Mouse (Mus musculus): ENCODE data around the gene Hoxb2. TPM values are rescaled to one million over a fixed set of nuclear protein-coding genes. Genes with fewer than 3 reads are reported as not detected.

Gene Hoxb2
- polyA plus RNA-seq, 1 experiment from 2014 or later, result 42.3 TPM

DNA sequence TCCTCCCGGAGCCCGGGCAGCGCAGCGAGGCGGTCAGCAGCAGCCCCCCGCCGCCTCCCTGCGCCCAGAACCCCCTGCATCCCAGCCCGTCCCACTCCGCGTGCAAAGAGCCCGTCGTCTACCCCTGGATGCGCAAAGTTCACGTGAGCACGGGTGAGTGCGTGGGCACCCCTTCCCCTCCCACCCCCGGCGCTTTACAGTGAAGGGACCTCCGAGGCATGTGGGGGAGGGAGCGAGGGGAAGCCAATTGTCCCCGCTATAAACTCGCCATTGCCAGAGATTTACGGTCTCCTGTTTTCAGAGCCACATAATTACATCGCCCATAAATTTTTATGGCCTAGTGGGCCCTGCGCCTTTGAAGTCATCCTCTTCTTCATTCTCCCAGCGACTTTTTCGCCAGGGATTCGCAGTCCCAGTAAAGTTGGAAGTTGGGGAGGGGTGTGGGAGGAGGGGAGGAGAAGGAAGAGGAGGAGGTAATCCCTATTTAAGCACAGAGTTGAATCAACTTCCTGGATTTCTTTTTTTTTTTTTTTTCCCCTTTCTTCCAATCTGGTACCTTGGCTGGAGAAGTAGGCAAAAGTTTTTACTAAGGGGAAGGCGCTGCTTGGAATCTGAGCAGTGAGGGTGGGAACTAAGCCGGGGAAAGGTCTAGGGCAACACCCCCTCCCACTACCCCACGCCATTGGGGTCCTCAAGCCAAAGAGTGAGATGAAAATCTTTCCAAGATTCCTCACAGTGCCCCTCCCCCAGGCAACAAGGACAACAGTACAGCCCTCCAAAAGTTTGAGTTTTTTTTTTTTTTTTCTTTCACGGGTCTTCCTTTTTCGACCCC, 31.0 kb upstream of the Hoxb2 start:
- no peak for TF ChIP-seq CTCF (IDR thresholded peaks at IDR 0.05; ENCODE audit: low read depth)
- H3K36me3 ChIP-seq (ENCODE audit: insufficient read depth, low read length), result 0 out of 2 replicates have a peak, but pooled peaks cover 7% of the 10 kb centered on the region
- peak overlapping the region; percentile 96 for H3K4me2 ChIP-seq (ENCODE audit: low read length)
- ATAC-seq (replicated peaks; ENCODE audit: low FRiP score, low read depth) (peak; percentile 80), DNase-seq (ENCODE audit: low spot score) (peak; percentile 98)
- H3K9me3 ChIP-seq (replicated peaks; ENCODE audit: low read length), result no peaks in the 10 kb centered on the region
- H3K9ac ChIP-seq (ENCODE audit: low read depth, low read length), result peak overlapping the region; percentile 98
- peak overlapping the region; percentile 83 for H3K4me3 ChIP-seq (replicated peaks; ENCODE audit: low read depth, low read length)
- peak overlapping the region; percentile 99 for H3K27ac ChIP-seq
- H3K27me3 ChIP-seq (ENCODE audit: insufficient read depth, low read length), result no peaks in the 10 kb centered on the region
- under 1% methylated on average over 34 of the region's 34 CpGs for WGBS
- peaks cover 37% of the 10 kb centered on the region for H3K4me1 ChIP-seq (replicated peaks; ENCODE audit: insufficient read depth, low read length)

DNA sequence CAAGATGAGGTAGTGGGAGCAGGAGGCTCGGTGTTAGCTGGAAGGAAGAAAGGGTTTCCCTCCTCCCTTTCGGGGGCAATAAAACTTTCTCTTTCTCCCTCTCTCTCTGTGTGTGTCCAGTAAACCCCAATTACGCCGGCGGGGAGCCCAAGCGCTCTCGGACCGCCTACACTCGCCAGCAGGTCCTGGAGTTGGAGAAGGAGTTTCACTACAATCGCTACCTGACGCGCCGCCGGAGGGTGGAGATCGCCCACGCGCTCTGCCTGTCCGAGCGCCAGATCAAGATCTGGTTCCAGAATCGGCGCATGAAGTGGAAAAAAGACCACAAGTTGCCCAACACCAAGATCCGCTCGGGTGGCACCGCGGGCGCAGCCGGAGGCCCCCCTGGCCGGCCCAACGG, 30.4 kb upstream of the Hoxb2 start:
- Histone ChIP-seq H3K9ac (ENCODE audit: low read depth, low read length) (peak overlapping the region; percentile 88), H3K4me3 (replicated peaks; ENCODE audit: low read depth, low read length) (peak overlapping the region; percentile 83), H3K9me3 (replicated peaks; ENCODE audit: low read length) (no peaks in the 10 kb centered on the region), H3K27ac (peak overlapping the region; percentile 99), H3K27me3 (ENCODE audit: insufficient read depth, low read length) (no peaks in the 10 kb centered on the region), H3K4me2 (ENCODE audit: low read length) (peak overlapping the region; percentile 96), H3K4me1 (replicated peaks; ENCODE audit: insufficient read depth, low read length) (peaks cover 40% of the 10 kb centered on the region), H3K36me3 (ENCODE audit: insufficient read depth, low read length) (0 out of 2 replicates have a peak, but pooled peaks cover 7% of the 10 kb centered on the region)
- ATAC-seq (replicated peaks; ENCODE audit: low FRiP score, low read depth) (0 out of 2 replicates have a peak, but pooled peaks have one; percentile 0), DNase-seq (ENCODE audit: low spot score) (peak; percentile 82)
- under 1% methylated on average over 29 of the region's 29 CpGs for WGBS
- TF ChIP-seq CTCF (IDR thresholded peaks at IDR 0.05; ENCODE audit: low read depth), result no peak

DNA sequence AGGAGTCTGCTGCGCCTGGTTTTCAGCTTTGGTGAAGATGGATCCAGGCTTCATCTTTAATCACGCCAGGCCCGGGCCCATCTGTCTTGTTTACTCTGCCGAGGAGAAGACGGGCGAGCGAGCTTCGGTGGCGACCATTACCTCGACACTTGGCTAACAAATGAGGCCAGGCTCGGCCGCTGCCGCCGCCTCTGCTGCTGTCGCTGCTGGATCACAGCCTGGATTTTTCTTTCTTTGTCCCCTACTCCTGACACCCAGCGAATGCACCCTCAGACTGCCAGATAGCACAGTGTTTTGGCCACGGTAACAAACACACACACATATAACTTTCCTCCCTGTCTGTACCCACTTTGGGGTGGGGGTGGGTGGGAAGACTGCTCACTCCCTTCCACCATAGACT, 29.6 kb upstream of the Hoxb2 start:
- no peaks in the 10 kb centered on the region for H3K9me3 ChIP-seq (replicated peaks; ENCODE audit: low read length)
- peak overlapping the region; percentile 96 for H3K4me2 ChIP-seq (ENCODE audit: low read length)
- H3K4me1 ChIP-seq (replicated peaks; ENCODE audit: insufficient read depth, low read length), result peaks cover 42% of the 10 kb centered on the region
- peak overlapping the region; percentile 99 for H3K27ac ChIP-seq
- H3K36me3 ChIP-seq (ENCODE audit: insufficient read depth, low read length), result 0 out of 2 replicates have a peak, but pooled peaks cover 7% of the 10 kb centered on the region
- no peak for ATAC-seq (replicated peaks; ENCODE audit: low FRiP score, low read depth)
- H3K4me3 ChIP-seq (replicated peaks; ENCODE audit: low read depth, low read length), result peak overlapping the region; percentile 83
- peak overlapping the region; percentile 88 for H3K9ac ChIP-seq (ENCODE audit: low read depth, low read length)
- H3K27me3 ChIP-seq (ENCODE audit: insufficient read depth, low read length), result no peaks in the 10 kb centered on the region
- DNase-seq (ENCODE audit: low spot score), result no peak
- TF ChIP-seq CTCF (IDR thresholded peaks at IDR 0.05; ENCODE audit: low read depth), result no peak
- 10% methylated on average over 17 of the region's 17 CpGs for WGBS

DNA sequence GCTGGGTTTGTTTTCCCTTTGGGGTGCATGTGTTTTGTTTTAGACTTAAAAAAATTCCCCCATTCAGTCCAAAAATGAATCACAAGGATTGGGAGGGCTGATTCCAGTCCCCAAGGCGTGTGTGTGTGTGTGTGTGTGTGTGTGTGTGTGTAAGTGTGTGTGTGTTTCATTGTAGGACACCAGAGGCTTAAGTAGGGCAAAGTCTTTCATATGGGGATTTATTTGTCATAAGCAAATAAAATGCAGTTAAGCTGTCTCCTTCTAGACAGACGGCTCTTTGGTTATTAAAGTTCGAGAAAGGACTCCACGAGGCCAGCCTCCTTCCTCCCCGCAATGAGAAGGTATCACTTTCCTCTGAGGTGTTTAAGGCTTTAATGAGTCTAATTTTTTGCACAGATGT, 28.5 kb upstream of the Hoxb2 start:
- no peaks in the 10 kb centered on the region for H3K9me3 ChIP-seq (replicated peaks; ENCODE audit: low read length)
- peak overlapping the region; percentile 88 for H3K9ac ChIP-seq (ENCODE audit: low read depth, low read length)
- H3K27ac ChIP-seq, result peak overlapping the region; percentile 99
- ATAC-seq (replicated peaks; ENCODE audit: low FRiP score, low read depth) (no peak), DNase-seq (ENCODE audit: low spot score) (no peak)
- H3K4me3 ChIP-seq (replicated peaks; ENCODE audit: low read depth, low read length), result peak overlapping the region; percentile 22
- no peak for TF ChIP-seq CTCF (IDR thresholded peaks at IDR 0.05; ENCODE audit: low read depth)
- peak overlapping the region; percentile 96 for H3K4me2 ChIP-seq (ENCODE audit: low read length)
- 16% methylated on average over 5 of the region's 5 CpGs for WGBS
- H3K4me1 ChIP-seq (replicated peaks; ENCODE audit: insufficient read depth, low read length), result peaks cover 44% of the 10 kb centered on the region
- no peaks in the 10 kb centered on the region for H3K27me3 ChIP-seq (ENCODE audit: insufficient read depth, low read length)
- H3K36me3 ChIP-seq (ENCODE audit: insufficient read depth, low read length), result peaks cover 13% of the 10 kb centered on the region; the same call in 1 of the 2 replicates

DNA sequence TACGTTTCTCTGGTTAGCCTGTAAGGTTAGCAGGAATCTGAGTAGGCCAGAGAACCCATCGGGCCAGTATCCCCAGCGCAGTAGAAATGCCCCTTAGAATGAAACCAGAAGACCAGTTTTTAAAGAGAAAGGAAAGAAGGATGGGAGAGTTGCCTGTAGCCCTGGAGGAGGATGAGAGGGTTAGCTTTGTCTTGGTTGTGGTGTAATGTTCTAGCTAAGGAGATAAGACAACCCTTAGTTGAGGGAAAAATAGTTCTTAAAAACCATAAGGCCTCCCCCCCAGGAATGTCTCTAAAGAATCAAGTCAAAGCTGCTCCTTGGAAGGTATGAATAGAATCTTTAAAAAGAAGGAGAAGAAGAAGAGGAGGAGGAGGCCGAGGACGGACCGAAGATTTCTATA, 27.6 kb upstream of the Hoxb2 start:
- 41% methylated on average over 6 of the region's 6 CpGs for WGBS
- peaks cover 52% of the 10 kb centered on the region for H3K4me1 ChIP-seq (replicated peaks; ENCODE audit: insufficient read depth, low read length)

DNA sequence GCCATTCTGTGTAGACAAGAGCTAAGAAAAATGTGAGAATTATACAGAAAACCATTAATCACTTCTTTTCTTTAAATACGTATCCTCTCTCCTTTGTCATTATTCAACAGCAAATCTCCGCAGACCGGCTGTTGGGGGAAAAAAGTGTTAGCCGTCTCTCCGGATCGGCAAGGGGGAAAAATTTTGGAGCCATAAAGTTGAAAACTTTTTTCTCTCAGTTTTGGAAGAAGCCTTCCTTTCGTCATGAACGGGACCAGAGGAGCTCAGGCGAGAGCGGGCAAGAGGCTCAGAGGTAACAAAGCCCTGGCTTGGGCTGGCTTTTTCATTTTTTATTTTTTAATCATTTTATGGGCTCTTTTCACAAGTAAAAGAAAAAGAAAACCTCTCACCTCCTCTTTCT, 27.2 kb upstream of the Hoxb2 start, which contains the start of gene Hoxb3:
Hoxb3 (plus strand) TSS at position 173 of the 400 bp plus-strand sequence.
- peak within 1 kb of the TSS; percentile 88 for H3K9ac ChIP-seq (ENCODE audit: low read depth, low read length)
- ATAC-seq (replicated peaks; ENCODE audit: low FRiP score, low read depth), result no peak
- DNase-seq (ENCODE audit: low spot score), result no peak
- H3K27ac ChIP-seq, result peak within 1 kb of the TSS; percentile 99
- H3K36me3 ChIP-seq (ENCODE audit: insufficient read depth, low read length), result peaks cover 13% of the 10 kb centered on the region; the same call in 1 of the 2 replicates
- H3K4me3 ChIP-seq (replicated peaks; ENCODE audit: low read depth, low read length), result peak within 1 kb of the TSS; percentile 22
- no peaks in the 10 kb centered on the region for H3K9me3 ChIP-seq (replicated peaks; ENCODE audit: low read length)
- H3K4me2 ChIP-seq (ENCODE audit: low read length), result peak within 1 kb of the TSS; percentile 96
- H3K27me3 ChIP-seq (ENCODE audit: insufficient read depth, low read length), result no peaks in the 10 kb centered on the region
- 24% methylated on average over 10 of the region's 10 CpGs for WGBS
- H3K4me1 ChIP-seq (replicated peaks; ENCODE audit: insufficient read depth, low read length), result peaks cover 50% of the 10 kb centered on the region
- no peak for TF ChIP-seq CTCF (IDR thresholded peaks at IDR 0.05; ENCODE audit: low read depth)

More for the DNA sequence above, 27.6 kb upstream of the Hoxb2 start:
- no peak for TF ChIP-seq CTCF (IDR thresholded peaks at IDR 0.05; ENCODE audit: low read depth)
- no peaks in the 10 kb centered on the region for H3K9me3 ChIP-seq (replicated peaks; ENCODE audit: low read length)
- H3K9ac ChIP-seq (ENCODE audit: low read depth, low read length), result peak overlapping the region; percentile 88
- peak overlapping the region; percentile 96 for H3K4me2 ChIP-seq (ENCODE audit: low read length)
- peaks cover 13% of the 10 kb centered on the region; the same call in 1 of the 2 replicates for H3K36me3 ChIP-seq (ENCODE audit: insufficient read depth, low read length)
- DNase-seq (ENCODE audit: low spot score) (no peak), ATAC-seq (replicated peaks; ENCODE audit: low FRiP score, low read depth) (no peak)
- H3K27ac ChIP-seq, result peak overlapping the region; percentile 99
- H3K4me3 ChIP-seq (replicated peaks; ENCODE audit: low read depth, low read length), result peak overlapping the region; percentile 22
- no peaks in the 10 kb centered on the region for H3K27me3 ChIP-seq (ENCODE audit: insufficient read depth, low read length)
